28 mouse cellular contexts compared by ENCODE assay signal in the genomic region with DNA sequence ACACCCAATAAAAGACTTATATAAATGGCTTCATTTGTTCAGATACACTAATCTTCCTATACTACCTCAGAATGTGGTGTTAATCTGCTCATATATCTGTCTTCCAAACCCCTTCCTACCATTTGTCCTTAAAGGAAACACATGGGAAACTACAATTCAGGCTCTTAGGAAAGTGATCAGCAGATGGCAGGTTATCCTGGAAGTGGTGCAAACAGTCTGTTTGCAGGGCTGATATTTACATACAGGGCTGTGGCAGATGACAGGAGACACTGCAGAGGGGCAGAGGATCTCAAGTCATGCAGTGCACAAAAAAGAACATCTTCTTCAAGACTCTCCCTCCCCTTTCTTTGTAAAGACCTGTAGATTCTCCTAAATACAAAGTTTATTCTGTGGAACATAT.
"Had no signal": no experiment of that assay in that cellular context is flagged by ENCODE, and none has a peak within 500 bp of the region (broad histone marks: within the 10 kb centered on the region; RNA-seq: fewer than 3 reads in every experiment).

No protein-coding gene starts in this region.

- H3K4me2 ChIP-seq: heart, embryonic 11.5 days; heart, embryonic 13.5 days; heart, embryonic 15.5 days; hindbrain, embryonic 13.5 days; hindbrain, embryonic 15.5 days; kidney, embryonic 15.5 days; limb, embryonic 12.5 days; liver, embryonic 11.5 days; liver, embryonic 13.5 days; liver, embryonic 15.5 days had no signal

- H3K27me3 ChIP-seq: heart, embryonic 13.5 days; heart, embryonic 15.5 days; hindbrain, embryonic 13.5 days; hindbrain, embryonic 15.5 days; kidney, embryonic 15.5 days; limb, embryonic 12.5 days; liver, embryonic 13.5 days; liver, embryonic 15.5 days had no signal

- H3K36me3 ChIP-seq: heart, embryonic 13.5 days; heart, embryonic 15.5 days; hindbrain, embryonic 13.5 days; hindbrain, embryonic 15.5 days; kidney, embryonic 15.5 days; limb, embryonic 10.5 days; limb, embryonic 12.5 days; liver, embryonic 13.5 days; liver, embryonic 15.5 days had no signal

- H3K27ac ChIP-seq: heart, adult 2 months; heart, embryonic 13.5 days; heart, embryonic 15.5 days; hindbrain, embryonic 13.5 days; hindbrain, embryonic 15.5 days; hindbrain, postnatal 0 days; kidney, embryonic 15.5 days; kidney, postnatal 0 days; limb, embryonic 10.5 days; limb, embryonic 12.5 days; liver, embryonic 13.5 days; liver, embryonic 15.5 days had no signal

- ATAC-seq: hindbrain, postnatal 0 days; intestine, embryonic 16.5 days had no signal

- H3K4me3 ChIP-seq: heart, adult 2 months; heart, embryonic 13.5 days; heart, embryonic 15.5 days; hindbrain, embryonic 13.5 days; hindbrain, embryonic 15.5 days; kidney, embryonic 15.5 days; limb, embryonic 10.5 days; limb, embryonic 12.5 days; liver, embryonic 13.5 days; liver, embryonic 15.5 days had no signal

- H3K9ac ChIP-seq: heart, embryonic 13.5 days; heart, embryonic 15.5 days; hindbrain, embryonic 13.5 days; hindbrain, embryonic 15.5 days; kidney, embryonic 15.5 days; limb, embryonic 12.5 days; liver, embryonic 13.5 days; liver, embryonic 15.5 days had no signal

- DNase-seq: gastrocnemius, postnatal 14 days; gastrocnemius, postnatal 36 days; heart, adult 11 months; heart, adult 2 months; heart, postnatal 14 days; heart, postnatal 36 days; kidney, adult 11 months; kidney, adult 2 months; kidney, adult 9 months; kidney, postnatal 14 days; kidney, postnatal 36 days; layer of hippocampus, adult 9-11 months; layer of hippocampus, postnatal 36 days; liver; liver, embryonic 13.5 days had no signal

- H3K4me1 ChIP-seq: heart, embryonic 13.5 days; heart, embryonic 15.5 days; hindbrain, embryonic 13.5 days; hindbrain, embryonic 15.5 days; kidney, embryonic 15.5 days; limb, embryonic 10.5 days; limb, embryonic 12.5 days; liver, embryonic 13.5 days; liver, embryonic 15.5 days had no signal

- H3K9me3 ChIP-seq: heart, embryonic 13.5 days; heart, embryonic 15.5 days; hindbrain, embryonic 13.5 days; hindbrain, embryonic 15.5 days; kidney, embryonic 15.5 days; limb, embryonic 10.5 days; limb, embryonic 12.5 days; liver, embryonic 13.5 days; liver, embryonic 15.5 days had no signal
